In genomic region chr17:34248764-34249163, GRCm38 (mm10) we compare ENCODE assay signal across 24 mouse cellular contexts. TPM values are rescaled to one million over a fixed set of nuclear protein-coding genes. Genes with fewer than 3 reads are reported as not detected.
DNase-seq lines count a peak whose midpoint lies in the region; ATAC-seq and TF ChIP-seq lines count a peak whose summit lies in the region.
"Had no signal": no experiment of that assay in that cellular context is flagged by ENCODE, and none has a peak within 500 bp of the region (broad histone marks: within the 10 kb centered on the region; RNA-seq: fewer than 3 reads in every experiment).

No protein-coding gene starts in this region.

- no peak for TF ChIP-seq CTCF in kidney, postnatal 0 days (IDR thresholded peaks at IDR 0.05; ENCODE audit: low read depth)
- TF ChIP-seq CTCF in stomach, postnatal 0 days (IDR thresholded peaks at IDR 0.05; ENCODE audit: low read depth): 0 out of 2 replicates have a peak, but pooled peaks have one; percentile 3
- no peak for TF ChIP-seq CTCF in forebrain, postnatal 0 days (IDR thresholded peaks at IDR 0.05; ENCODE audit: low read depth)

- ATAC-seq in kidney, postnatal 0 days (replicated peaks; ENCODE audit: low FRiP score, low read depth): no peak
- ATAC-seq in granulocyte monocyte progenitor cell, adult 5-6 weeks (replicated peaks; ENCODE audit: poor library complexity, severe bottlenecking): peak; percentile 93
- no peak for ATAC-seq in stomach, postnatal 0 days (ENCODE audit: low FRiP score, low TSS enrichment)
- no peak for ATAC-seq in forebrain, postnatal 0 days
- ATAC-seq: forebrain, embryonic 15.5 days; liver, embryonic 12.5 days; midbrain, embryonic 16.5 days had no signal

- H3K4me3 ChIP-seq in kidney, postnatal 0 days (replicated peaks; ENCODE audit: low read depth, low read length): no peak overlapping the region
- no peak overlapping the region for H3K4me3 ChIP-seq in stomach, postnatal 0 days (ENCODE audit: low read depth, low read length)
- H3K4me3 ChIP-seq in forebrain, postnatal 0 days (ENCODE audit: low read depth, low read length): no peak overlapping the region
- H3K4me3 ChIP-seq: forebrain, embryonic 15.5 days; liver, embryonic 12.5 days; megakaryocyte, embryonic 14.5 days had no signal

- WGBS in kidney, postnatal 0 days: 53% methylated on average over 2 of the region's 2 CpGs
- 51% methylated on average over 2 of the region's 2 CpGs for WGBS in stomach, postnatal 0 days
- WGBS in forebrain, postnatal 0 days: 70% methylated on average over 2 of the region's 2 CpGs

- H3K27me3 ChIP-seq in kidney, postnatal 0 days (ENCODE audit: insufficient read depth, low read length): no peaks in the 10 kb centered on the region
- H3K27me3 ChIP-seq in stomach, postnatal 0 days (ENCODE audit: control insufficient read depth, insufficient read depth, low read length): no peaks in the 10 kb centered on the region
- no peaks in the 10 kb centered on the region for H3K27me3 ChIP-seq in forebrain, postnatal 0 days (ENCODE audit: insufficient read depth, low read length)
- H3K27me3 ChIP-seq: forebrain, embryonic 15.5 days had no signal

- H3K9ac ChIP-seq in kidney, postnatal 0 days (ENCODE audit: low read depth, low read length): no peak overlapping the region
- no peak overlapping the region for H3K9ac ChIP-seq in stomach, postnatal 0 days (ENCODE audit: low read length)
- H3K9ac ChIP-seq in forebrain, postnatal 0 days: no peak overlapping the region
- H3K9ac ChIP-seq: forebrain, embryonic 15.5 days; liver, embryonic 12.5 days had no signal

- TF ChIP-seq EP300 in stomach, postnatal 0 days (optimal IDR thresholded peaks at IDR 0.05): no peak

- H3K36me3 ChIP-seq in kidney, postnatal 0 days (ENCODE audit: insufficient read depth, low read length): no peaks in the 10 kb centered on the region
- H3K36me3 ChIP-seq in stomach, postnatal 0 days (ENCODE audit: control insufficient read depth, insufficient read depth, low read length): no peaks in the 10 kb centered on the region
- no peaks in the 10 kb centered on the region for H3K36me3 ChIP-seq in forebrain, postnatal 0 days (ENCODE audit: insufficient read depth)
- H3K36me3 ChIP-seq: forebrain, embryonic 15.5 days; liver, embryonic 12.5 days had no signal

- H3K4me2 ChIP-seq in kidney, postnatal 0 days (ENCODE audit: low read length): no peak overlapping the region
- no peak overlapping the region for H3K4me2 ChIP-seq in stomach, postnatal 0 days (replicated peaks; ENCODE audit: low read depth)
- no peak overlapping the region for H3K4me2 ChIP-seq in forebrain, postnatal 0 days (ENCODE audit: low read depth)
- H3K4me2 ChIP-seq: forebrain, embryonic 15.5 days; heart, embryonic 11.5 days; liver, embryonic 12.5 days had no signal

- no peaks in the 10 kb centered on the region for H3K4me1 ChIP-seq in kidney, postnatal 0 days (replicated peaks; ENCODE audit: insufficient read depth, low read length)
- H3K4me1 ChIP-seq in stomach, postnatal 0 days (replicated peaks; ENCODE audit: control insufficient read depth, insufficient read depth): no peaks in the 10 kb centered on the region
- no peaks in the 10 kb centered on the region for H3K4me1 ChIP-seq in forebrain, postnatal 0 days (ENCODE audit: insufficient read depth)
- H3K4me1 ChIP-seq: forebrain, embryonic 15.5 days; liver, embryonic 12.5 days had no signal

- no peak overlapping the region for H3K27ac ChIP-seq in kidney, postnatal 0 days
- H3K27ac ChIP-seq in stomach, postnatal 0 days (replicated peaks): no peak overlapping the region
- H3K27ac ChIP-seq in forebrain, postnatal 0 days (ENCODE audit: low read depth, low read length): no peak overlapping the region
- H3K27ac ChIP-seq: forebrain, embryonic 15.5 days; liver, embryonic 12.5 days had no signal

- H3K9me3 ChIP-seq in kidney, postnatal 0 days (replicated peaks; ENCODE audit: low read length): no peaks in the 10 kb centered on the region
- no peaks in the 10 kb centered on the region for H3K9me3 ChIP-seq in stomach, postnatal 0 days (ENCODE audit: control insufficient read depth, low read length)
- no peaks in the 10 kb centered on the region for H3K9me3 ChIP-seq in forebrain, postnatal 0 days (ENCODE audit: low read length)
- H3K9me3 ChIP-seq: forebrain, embryonic 15.5 days; liver, embryonic 12.5 days; megakaryocyte, embryonic 14.5 days had no signal

- DNase-seq in kidney, postnatal 0 days (ENCODE audit: low spot score): peak; percentile 39
- DNase-seq in kidney, postnatal 14 days: no peak
- DNase-seq in spleen, postnatal 36 days (ENCODE audit: low spot score in 2 of 2): peak; percentile 54 to 65
- no peak for DNase-seq in spleen, adult 12 weeks (ENCODE audit: low spot score)
- DNase-seq in stomach, postnatal 0 days (ENCODE audit: low spot score): no peak
- DNase-seq in cerebellum, adult 9-11 months: no peak
- no peak for DNase-seq in forebrain, postnatal 0 days
- DNase-seq: cerebellum, adult 9-10 months; embryo, embryonic 11 days; gastrocnemius, postnatal 25 days; heart, postnatal 10 days; kidney, adult 2 months; kidney, postnatal 4 days; layer of hippocampus, adult 9-11 months; thymus, postnatal 25 days had no signal

RNA-seq across cellular contexts. Expression of gene H2-Ab1, which starts 8.7 kb away (rescaled TPM):
- 48.2 and 49.7 TPM in 2 replicates for polyA plus RNA-seq in kidney, postnatal 0 days (2015; fragmentation: Nextera tagmentation; extraction: Ambion mirVana)
- total RNA-seq in granulocyte monocyte progenitor cell, adult 5-6 weeks (2014; fragmentation: Nextera tagmentation): 15.3 and 35.8 TPM in 2 replicates
- 32.7 and 40.7 TPM in 2 replicates for total RNA-seq in granulocyte monocyte progenitor cell, adult 5-6 weeks (2017)
- polyA plus RNA-seq in stomach, postnatal 0 days (2015; fragmentation: Nextera tagmentation; extraction: Ambion mirVana): 19.3 and 20.1 TPM in 2 replicates
- 0.38 and 2.0 TPM in 2 replicates for total RNA-seq in forebrain, postnatal 0 days (2014; rRNA removed)
- 1.8 and 2.1 TPM in 2 replicates for polyA plus RNA-seq in forebrain, postnatal 0 days (2015; fragmentation: Nextera tagmentation; extraction: Ambion mirVana)
- polyA plus RNA-seq: C2C12 had no signal

RNA-seq across cellular contexts. Expression of gene H2-Ob, which starts 10.1 kb away (rescaled TPM):
- 0.11 and 0.18 TPM in 2 replicates for polyA plus RNA-seq in kidney, postnatal 0 days (2015; fragmentation: Nextera tagmentation; extraction: Ambion mirVana)
- 8.3 and 13.9 TPM in 2 replicates for total RNA-seq in granulocyte monocyte progenitor cell, adult 5-6 weeks (2014; fragmentation: Nextera tagmentation)
- 2.1 and 2.3 TPM in 2 replicates for total RNA-seq in granulocyte monocyte progenitor cell, adult 5-6 weeks (2017)
- polyA plus RNA-seq in stomach, postnatal 0 days (2015; fragmentation: Nextera tagmentation; extraction: Ambion mirVana): 0.13 and 0.16 TPM in 2 replicates
- total RNA-seq in forebrain, postnatal 0 days (2014; rRNA removed): 0.10 TPM in 1 of 2 replicates, not detected in the other
- 0.33 and 0.36 TPM in 2 replicates for polyA plus RNA-seq in forebrain, postnatal 0 days (2015; fragmentation: Nextera tagmentation; extraction: Ambion mirVana)
- polyA plus RNA-seq: C2C12; forebrain, embryonic 15.5 days; heart, embryonic 11.5 days; hindbrain, embryonic 11.5 days; limb, embryonic 11.5 days had no signal

RNA-seq across cellular contexts. Expression of gene H2-Aa, which starts 38.9 kb away (rescaled TPM):
- 5.9 and 6.0 TPM in 2 replicates for polyA plus RNA-seq in kidney, postnatal 0 days (2015; fragmentation: Nextera tagmentation; extraction: Ambion mirVana)
- 2.4 and 6.9 TPM in 2 replicates for total RNA-seq in granulocyte monocyte progenitor cell, adult 5-6 weeks (2014; fragmentation: Nextera tagmentation)
- 2.4 and 4.8 TPM in 2 replicates for total RNA-seq in granulocyte monocyte progenitor cell, adult 5-6 weeks (2017)
- polyA plus RNA-seq in stomach, postnatal 0 days (2015; fragmentation: Nextera tagmentation; extraction: Ambion mirVana): 6.8 and 8.2 TPM in 2 replicates
- 0.14 and 0.85 TPM in 2 replicates for total RNA-seq in forebrain, postnatal 0 days (2014; rRNA removed)
- 0.59 and 0.73 TPM in 2 replicates for polyA plus RNA-seq in forebrain, postnatal 0 days (2015; fragmentation: Nextera tagmentation; extraction: Ambion mirVana)
- polyA plus RNA-seq: C2C12; forebrain, embryonic 15.5 days; heart, embryonic 11.5 days; hindbrain, embryonic 11.5 days; limb, embryonic 11.5 days; midbrain, embryonic 16.5 days had no signal

RNA-seq across cellular contexts. Expression of gene Tap2, which starts 45.4 kb away (rescaled TPM):
- polyA plus RNA-seq in kidney, postnatal 0 days (2015; fragmentation: Nextera tagmentation; extraction: Ambion mirVana): 8.8 TPM in 2 replicates
- 23.2 and 40.2 TPM in 2 replicates for total RNA-seq in granulocyte monocyte progenitor cell, adult 5-6 weeks (2014; fragmentation: Nextera tagmentation)
- total RNA-seq in granulocyte monocyte progenitor cell, adult 5-6 weeks (2017): 62.7 and 69.6 TPM in 2 replicates
- polyA plus RNA-seq in stomach, postnatal 0 days (2015; fragmentation: Nextera tagmentation; extraction: Ambion mirVana): 5.8 and 5.9 TPM in 2 replicates
- 1.3 and 1.9 TPM in 2 replicates for total RNA-seq in forebrain, postnatal 0 days (2014; rRNA removed)
- polyA plus RNA-seq in forebrain, postnatal 0 days (2015; fragmentation: Nextera tagmentation; extraction: Ambion mirVana): 3.2 and 3.8 TPM in 2 replicates

RNA-seq across cellular contexts. Expression of gene Psmb8, which starts 51.2 kb away (rescaled TPM):
- 17.7 and 21.6 TPM in 2 replicates for polyA plus RNA-seq in kidney, postnatal 0 days (2015; fragmentation: Nextera tagmentation; extraction: Ambion mirVana)
- total RNA-seq in granulocyte monocyte progenitor cell, adult 5-6 weeks (2014; fragmentation: Nextera tagmentation): 391 and 417 TPM in 2 replicates
- 462 and 464 TPM in 2 replicates for total RNA-seq in granulocyte monocyte progenitor cell, adult 5-6 weeks (2017)
- 15.5 and 16.2 TPM in 2 replicates for polyA plus RNA-seq in stomach, postnatal 0 days (2015; fragmentation: Nextera tagmentation; extraction: Ambion mirVana)
- total RNA-seq in forebrain, postnatal 0 days (2014; rRNA removed): 1.5 and 2.9 TPM in 2 replicates
- polyA plus RNA-seq in forebrain, postnatal 0 days (2015; fragmentation: Nextera tagmentation; extraction: Ambion mirVana): 4.8 and 7.2 TPM in 2 replicates

Comparison
In these comparisons a context has a peak if more than half of its experiments do, and no peak if none do; other contexts are left out.
1. DNase-seq: peak in kidney, postnatal 0 days (single experiment) and spleen, postnatal 36 days (2 of 2); none in kidney, postnatal 14 days (single experiment), spleen, adult 12 weeks (single experiment), stomach, postnatal 0 days (single experiment), cerebellum, adult 9-11 months (single experiment) and forebrain, postnatal 0 days (single experiment).